Mouse (Mus musculus): ENCODE data around the gene Atp6v0a1.

Atp6v0a1 gene

GRCm38 (mm10) chr11:101009046-101009887, at the start of gene Atp6v0a1:
Gene Atp6v0a1 (plus strand): TSS chr11:101009452.
- DNase-seq, result peak; percentile 99

- DNase-seq, result peak; percentile 89
Measured at GRCm38 (mm10) chr11:100959464-100959810, 49.8 kb upstream of the Atp6v0a1 start.

GRCm38 (mm10) chr11:100959826-100960225, 49.4 kb upstream of the Atp6v0a1 start:
- no peak for DNase-seq

- DNase-seq, result peak; percentile 57
Measured at GRCm38 (mm10) chr11:100960540-100960939, 48.7 kb upstream of the Atp6v0a1 start.

- DNase-seq, result no peak
Measured at GRCm38 (mm10) chr11:100962371-100962911, 46.8 kb upstream of the Atp6v0a1 start.

- DNase-seq, result no peak
Measured at GRCm38 (mm10) chr11:100963647-100964046, 45.6 kb upstream of the Atp6v0a1 start.

GRCm38 (mm10) chr11:100964180-100964579, 45.1 kb upstream of the Atp6v0a1 start:
- DNase-seq, result no peak

- no peak for DNase-seq
Measured at GRCm38 (mm10) chr11:100964901-100965542, 44.2 kb upstream of the Atp6v0a1 start.

GRCm38 (mm10) chr11:100965760-100966159, 43.5 kb upstream of the Atp6v0a1 start:
- no peak for DNase-seq

- no peak for DNase-seq
Measured at GRCm38 (mm10) chr11:100967376-100967775, 41.9 kb upstream of the Atp6v0a1 start.

- DNase-seq, result no peak
Measured at GRCm38 (mm10) chr11:100967881-100968420, 41.3 kb upstream of the Atp6v0a1 start.

- DNase-seq, result no peak
Measured at GRCm38 (mm10) chr11:100968501-100968900, 40.8 kb upstream of the Atp6v0a1 start.

- no peak for DNase-seq
Measured at GRCm38 (mm10) chr11:100969189-100969743, 40.0 kb upstream of the Atp6v0a1 start.

- DNase-seq, result peak; percentile 39
Measured at GRCm38 (mm10) chr11:100969744-100970556, 39.3 kb upstream of the Atp6v0a1 start.

- DNase-seq, result peak; percentile 63
Measured at GRCm38 (mm10) chr11:100970557-100970937, 38.7 kb upstream of the Atp6v0a1 start, which contains the start of gene Cavin1. Gene Cavin1 (minus strand): TSS chr11:100970887.

- DNase-seq, result no peak
Measured at GRCm38 (mm10) chr11:100971455-100971854, 37.8 kb upstream of the Atp6v0a1 start.

GRCm38 (mm10) chr11:100973245-100973644, 36.0 kb upstream of the Atp6v0a1 start:
- DNase-seq, result no peak

- DNase-seq, result no peak
Measured at GRCm38 (mm10) chr11:100974381-100974970, 34.8 kb upstream of the Atp6v0a1 start.

- DNase-seq, result no peak
Measured at GRCm38 (mm10) chr11:100975241-100975640, 34.0 kb upstream of the Atp6v0a1 start.

GRCm38 (mm10) chr11:100979887-100980286, 29.4 kb upstream of the Atp6v0a1 start:
- no peak for DNase-seq

- no peak for DNase-seq
Measured at GRCm38 (mm10) chr11:100980438-100980837, 28.8 kb upstream of the Atp6v0a1 start.

- DNase-seq, result no peak
Measured at GRCm38 (mm10) chr11:100981236-100981635, 28.0 kb upstream of the Atp6v0a1 start.
